Mouse (Mus musculus): ENCODE measurements around the gene Odr4.

Odr4 gene

GRCm38 (mm10) chr1:150392638-150393487 lies at the start of gene Odr4, which contains the start of gene Tpr:
TSS of gene Odr4 (minus strand) at chr1:150393080.
TSS of gene Tpr (plus strand) at chr1:150392838.
- peak; percentile 79 for DNase-seq (ENCODE audit: extremely low read depth, low read depth, low spot score)

DNA sequence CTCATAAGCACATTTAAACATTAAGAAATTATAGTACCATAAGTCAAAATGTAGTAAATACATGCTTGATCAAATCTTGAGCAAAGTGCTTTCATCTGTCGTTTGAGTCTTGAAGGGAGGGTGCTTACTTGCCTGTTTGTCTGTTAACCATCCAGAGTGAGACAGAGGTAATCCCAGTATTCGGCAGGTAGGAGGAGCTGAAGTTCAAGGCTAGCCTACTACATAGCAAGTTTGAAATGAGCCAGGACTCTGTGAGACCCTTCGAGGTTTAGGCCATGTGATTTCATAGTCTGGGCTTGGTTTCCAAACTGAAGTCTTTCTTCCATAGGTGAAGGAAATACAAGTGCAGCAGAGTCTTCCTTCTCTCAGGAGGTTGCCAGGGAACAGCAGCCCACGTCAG lies 48.9 kb upstream of the Odr4 start:
- no peak for DNase-seq (ENCODE audit: extremely low read depth, low read depth, low spot score)

DNA sequence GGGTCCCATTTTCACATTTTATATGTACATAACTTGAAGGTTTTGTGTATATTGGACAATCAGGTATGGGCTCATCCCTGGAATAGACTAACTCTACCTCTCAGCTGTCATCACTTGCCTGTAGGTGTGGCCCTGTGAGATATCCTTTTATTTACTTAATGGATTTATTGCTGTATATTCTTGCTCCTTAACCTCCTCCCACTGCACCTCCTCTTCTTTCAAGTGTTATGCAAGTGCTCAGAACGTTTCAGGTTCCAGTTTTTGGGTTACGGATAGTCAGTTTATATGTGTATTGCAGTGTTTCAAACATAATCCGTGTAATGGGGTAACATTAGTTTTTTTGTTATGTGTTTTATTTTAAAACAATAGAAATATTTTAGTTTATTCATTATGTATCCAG lies 45.8 kb upstream of the Odr4 start:
- no peak for DNase-seq (ENCODE audit: extremely low read depth, low read depth, low spot score)

- DNase-seq (ENCODE audit: extremely low read depth, low read depth, low spot score) = no peak
These were observed 33.3 kb upstream of the Odr4 start for GRCm38 (mm10) chr1:150426216-150426615.

- DNase-seq (ENCODE audit: extremely low read depth, low read depth, low spot score) = peak; percentile 11
These were observed 32.8 kb upstream of the Odr4 start for GRCm38 (mm10) chr1:150425665-150426064.

DNA sequence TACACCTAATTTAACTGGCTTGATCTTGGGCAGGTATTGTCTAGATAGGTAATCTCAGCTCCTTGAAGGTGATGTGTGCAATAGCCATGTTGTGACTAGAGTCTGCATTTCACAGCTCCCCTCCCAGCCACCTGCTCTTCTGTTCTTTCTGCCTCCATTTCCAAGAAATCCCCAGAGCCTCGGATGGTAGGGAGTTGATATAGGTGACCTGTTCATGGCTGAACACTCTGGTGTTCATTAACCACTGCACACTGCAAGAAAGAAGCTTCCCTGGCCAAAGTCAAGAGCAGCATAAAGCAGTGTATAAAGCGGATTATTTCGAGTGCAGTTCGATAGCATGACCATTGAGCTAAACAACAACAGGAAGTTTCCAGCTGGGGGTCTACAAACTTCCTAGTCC lies 25.5 kb upstream of the Odr4 start:
- DNase-seq (ENCODE audit: extremely low read depth, low read depth, low spot score) = no peak

DNA sequence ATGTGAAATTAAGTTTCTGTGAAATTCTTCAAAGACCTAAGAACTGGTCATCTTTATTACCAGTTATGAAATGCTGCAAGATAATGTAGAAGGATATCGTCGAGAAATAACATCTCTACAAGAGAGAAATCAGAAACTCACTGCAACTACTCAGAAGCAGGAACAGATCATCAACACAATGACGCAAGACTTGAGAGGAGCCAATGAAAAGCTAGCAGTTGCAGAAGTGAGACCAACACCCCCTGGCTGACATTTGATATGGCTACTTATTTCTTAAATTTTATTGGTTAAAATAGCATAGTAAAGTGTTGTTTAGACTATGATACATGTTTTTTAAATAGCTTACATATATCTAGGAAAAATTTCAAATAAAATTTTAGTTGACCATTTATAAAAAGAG lies 23.1 kb upstream of the Odr4 start:
- no peak for DNase-seq (ENCODE audit: extremely low read depth, low read depth, low spot score)

GRCm38 (mm10) chr1:150409996-150410395 lies 17.1 kb upstream of the Odr4 start:
- DNase-seq (ENCODE audit: extremely low read depth, low read depth, low spot score) = no peak

DNA sequence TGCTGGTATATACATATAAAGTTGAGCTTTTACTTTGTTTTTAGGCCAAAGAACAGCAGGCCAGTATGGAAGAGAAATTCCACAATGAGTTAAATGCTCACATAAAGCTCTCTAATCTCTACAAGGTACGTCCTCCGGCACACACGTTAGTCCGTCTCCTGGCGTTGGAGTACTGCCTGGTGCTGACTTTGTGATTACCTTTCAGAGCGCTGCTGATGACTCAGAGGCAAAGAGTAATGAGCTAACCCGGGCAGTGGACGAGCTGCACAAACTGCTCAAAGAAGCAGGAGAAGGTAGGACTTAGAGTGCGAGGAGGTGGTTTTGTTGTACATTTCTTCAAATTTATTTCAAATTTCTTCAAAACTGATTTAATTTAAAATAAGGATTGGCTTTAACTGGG lies 14.4 kb upstream of the Odr4 start:
- no peak for DNase-seq (ENCODE audit: extremely low read depth, low read depth, low spot score)

GRCm38 (mm10) chr1:150404555-150404954 lies 11.7 kb upstream of the Odr4 start:
- DNase-seq (ENCODE audit: extremely low read depth, low read depth, low spot score) = no peak

- DNase-seq (ENCODE audit: extremely low read depth, low read depth, low spot score) = no peak
These were observed 11.0 kb upstream of the Odr4 start for GRCm38 (mm10) chr1:150403914-150404313.

- DNase-seq (ENCODE audit: extremely low read depth, low read depth, low spot score) = no peak
These were observed 3.1 kb upstream of the Odr4 start for GRCm38 (mm10) chr1:150396001-150396400.

DNA sequence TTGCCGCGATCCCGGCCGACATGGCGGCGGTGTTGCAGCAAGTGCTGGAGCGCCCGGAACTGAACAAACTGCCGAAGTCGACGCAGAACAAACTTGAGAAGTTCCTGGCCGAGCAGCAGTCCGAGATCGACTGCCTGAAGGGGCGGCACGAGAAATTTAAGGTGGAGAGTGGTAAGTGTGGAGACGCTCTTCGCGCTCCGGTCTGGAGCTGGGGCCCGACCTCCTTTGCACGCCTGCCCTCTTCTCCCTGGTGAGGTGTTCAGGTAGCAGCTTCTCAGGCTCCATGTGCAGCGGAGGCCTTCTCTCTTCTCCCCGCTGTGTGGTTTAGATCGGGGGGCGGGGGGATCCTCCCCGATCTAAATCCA lies 590 bp upstream of the Odr4 start:
- DNase-seq (ENCODE audit: extremely low read depth, low read depth, low spot score) = no peak

- no peak for DNase-seq (ENCODE audit: extremely low read depth, low read depth, low spot score)
These were observed 796 bp downstream of the Odr4 start for GRCm38 (mm10) chr1:150391931-150392637.

DNA sequence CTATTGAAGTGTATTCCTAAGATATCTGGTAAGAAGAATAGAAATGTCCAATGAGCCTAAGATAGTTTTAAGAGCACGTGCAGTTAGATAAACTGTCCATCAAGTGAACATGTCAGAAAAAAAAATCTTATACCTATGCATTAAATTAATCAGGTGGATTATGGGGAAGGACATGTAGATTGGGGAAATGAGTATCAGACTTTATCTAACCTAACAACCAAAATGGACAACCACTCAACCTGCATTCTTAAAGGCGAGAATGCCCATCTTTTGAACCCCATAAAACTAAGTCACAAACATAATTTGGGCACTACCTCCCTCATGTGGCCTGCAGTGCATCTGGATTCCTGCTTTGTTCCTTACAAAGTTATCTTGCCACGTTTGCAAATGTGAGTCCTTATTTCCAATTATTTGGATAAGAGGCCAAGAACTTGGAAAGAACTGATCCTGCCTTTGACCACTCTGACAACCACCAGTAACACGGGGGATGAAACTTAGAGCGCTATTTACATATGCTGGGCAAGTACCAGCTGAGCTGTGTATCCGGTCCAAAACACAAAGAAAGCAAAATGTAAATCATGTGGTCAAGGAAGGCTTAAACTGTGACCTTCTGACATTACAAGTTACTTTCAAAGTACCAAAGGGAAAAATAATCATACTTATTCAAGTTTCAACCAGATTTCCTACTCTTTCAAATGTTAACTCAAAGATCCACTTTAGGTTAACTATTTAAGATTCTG lies 3.3 kb downstream of the Odr4 start:
- no peak for DNase-seq (ENCODE audit: extremely low read depth, low read depth, low spot score)

- DNase-seq (ENCODE audit: extremely low read depth, low read depth, low spot score) = no peak
These were observed 5.3 kb downstream of the Odr4 start for GRCm38 (mm10) chr1:150387572-150387971.

DNA sequence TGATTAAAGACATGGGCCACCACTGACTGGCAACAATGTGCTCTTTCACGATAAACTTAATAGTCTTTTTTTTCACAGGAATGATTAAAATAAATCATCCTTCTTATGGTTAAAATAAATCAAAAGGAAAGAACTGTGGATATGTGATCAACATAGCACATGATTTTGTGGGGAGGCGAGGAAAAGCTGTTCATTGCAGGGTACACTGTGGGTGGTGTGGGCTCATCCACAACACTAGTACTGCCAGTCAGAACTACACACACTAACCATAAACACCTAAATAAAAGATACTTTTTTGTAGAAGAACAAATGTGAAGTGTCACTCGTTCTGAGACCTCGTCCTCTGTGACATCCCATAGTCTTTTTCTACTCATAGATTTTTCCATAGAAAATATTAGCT lies 8.7 kb downstream of the Odr4 start:
- DNase-seq (ENCODE audit: extremely low read depth, low read depth, low spot score) = no peak

DNA sequence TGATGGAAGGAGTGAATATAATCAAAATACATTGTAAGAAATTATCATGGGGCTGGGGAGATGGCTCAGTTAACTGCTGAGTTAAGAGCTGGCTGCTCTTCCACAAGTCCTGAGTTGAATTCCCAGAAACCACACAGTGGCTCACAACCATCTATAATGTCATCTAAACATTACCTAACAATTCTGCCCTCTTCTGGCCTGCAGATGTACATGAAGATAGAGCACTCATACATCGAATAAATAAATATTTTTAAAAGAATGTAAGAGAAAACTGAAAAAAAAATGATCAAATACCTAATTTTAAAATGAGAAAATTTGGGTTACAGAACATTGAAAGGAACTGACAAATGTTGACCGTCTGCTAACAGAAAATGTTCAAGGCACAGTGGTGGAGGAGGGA lies 18.6 kb downstream of the Odr4 start:
- DNase-seq (ENCODE audit: extremely low read depth, low read depth, low spot score) = no peak

DNA sequence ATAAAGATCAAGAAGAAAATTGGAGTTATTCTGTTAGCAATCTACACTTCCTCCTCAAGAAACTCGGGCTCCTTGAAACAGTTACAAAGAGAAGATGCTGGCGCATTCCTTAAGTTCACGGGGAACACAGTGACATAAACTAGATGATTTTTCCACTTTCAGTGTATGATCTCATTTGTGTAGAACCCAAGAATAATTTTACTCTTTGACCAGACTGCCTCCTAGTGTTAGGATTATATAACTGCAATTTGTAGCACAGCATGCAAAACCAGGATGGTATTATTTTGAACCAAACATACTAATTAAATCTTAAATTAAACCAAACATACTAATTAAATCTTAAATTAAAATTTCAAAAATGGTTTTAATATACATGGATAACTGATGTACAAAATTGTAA lies 20.0 kb downstream of the Odr4 start:
- DNase-seq (ENCODE audit: extremely low read depth, low read depth, low spot score) = no peak

GRCm38 (mm10) chr1:150360864-150361263 lies 32.0 kb downstream of the Odr4 start:
- DNase-seq (ENCODE audit: extremely low read depth, low read depth, low spot score) = no peak

DNA sequence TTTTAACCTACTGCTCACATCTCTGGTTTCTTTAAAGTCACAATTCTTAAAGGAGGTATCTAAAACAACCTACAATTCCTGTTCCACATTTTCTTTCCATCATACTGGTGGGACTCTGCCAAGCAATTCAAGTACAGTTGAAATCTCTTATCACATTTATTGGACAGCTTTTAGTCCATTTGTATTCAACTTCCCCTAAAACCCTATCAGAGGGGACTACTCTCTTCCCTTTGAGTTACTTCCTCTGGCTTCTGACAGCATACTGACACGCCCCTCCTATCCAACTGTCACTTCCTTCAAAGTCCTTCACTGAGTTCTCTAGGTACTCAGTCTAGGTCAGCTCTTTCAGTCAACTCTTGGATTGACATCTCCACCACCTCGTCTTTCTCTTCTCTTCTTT lies 57.8 kb downstream of the Odr4 start:
- DNase-seq (ENCODE audit: extremely low read depth, low read depth, low spot score) = no peak

DNA sequence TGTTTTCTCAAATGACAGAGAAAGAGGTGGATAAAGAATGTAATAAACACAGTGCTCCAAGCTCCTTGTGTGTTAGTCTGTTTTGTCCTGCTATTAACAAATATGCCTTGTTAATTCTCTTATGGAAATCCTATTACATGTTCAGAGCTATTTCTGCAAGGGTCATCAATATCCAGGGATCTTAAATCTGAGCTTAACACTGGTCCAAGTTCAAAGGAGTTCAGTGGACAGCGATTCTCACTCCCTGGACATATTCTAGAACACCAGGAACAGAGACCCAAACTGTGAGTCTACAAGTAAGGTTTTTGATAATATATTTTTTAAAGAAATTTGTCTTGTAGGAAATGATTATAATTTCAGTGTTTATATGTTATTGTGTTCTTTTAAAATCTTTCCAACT lies 73.7 kb downstream of the Odr4 start, which contains the start of gene Pdc:
Pdc (plus strand) TSS at position 213 of the 400 bp plus-strand sequence.
- no peak for DNase-seq (ENCODE audit: extremely low read depth, low read depth, low spot score)

Data from fat pad, adult 2 months (tissue).